Mouse (Mus musculus) spleen, adult 12 weeks (tissue): ENCODE results near the gene Tmem135.
"Not testable (repeated sequence)": the region's sequence is repeated elsewhere in the genome, so short reads cannot be mapped to it uniquely, and the experiment has no call there.

Experiments used
- DNase-seq: peaks from one replicate; pipeline ENCODE4 v3.0.0; 2022; ENCODE audit warnings: low spot score

Tmem135 gene

DNA sequence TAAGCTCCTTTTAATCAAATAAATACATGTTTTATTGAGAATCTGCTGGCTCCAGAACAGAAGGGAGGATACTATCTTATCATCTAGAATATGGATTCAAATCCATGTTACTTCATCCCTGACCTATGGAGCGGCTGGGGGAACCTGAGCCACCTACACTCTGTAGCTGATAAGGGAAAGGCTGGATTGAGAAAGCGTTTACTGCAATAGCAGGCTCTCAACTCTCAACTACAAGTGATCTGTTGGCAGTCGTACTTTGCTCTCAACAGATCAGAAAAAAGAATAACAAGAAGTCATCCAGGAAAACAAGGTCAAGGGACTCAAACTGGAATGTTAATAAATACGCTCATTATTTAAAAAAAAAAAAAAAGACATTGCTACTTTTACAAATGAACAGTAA lies 77.3 kb downstream of the Tmem135 start:
- no peak for DNase-seq

- DNase-seq = no peak
Measured at GRCm38 (mm10) chr7:89326202-89326601, 77.8 kb downstream of the Tmem135 start.

DNA sequence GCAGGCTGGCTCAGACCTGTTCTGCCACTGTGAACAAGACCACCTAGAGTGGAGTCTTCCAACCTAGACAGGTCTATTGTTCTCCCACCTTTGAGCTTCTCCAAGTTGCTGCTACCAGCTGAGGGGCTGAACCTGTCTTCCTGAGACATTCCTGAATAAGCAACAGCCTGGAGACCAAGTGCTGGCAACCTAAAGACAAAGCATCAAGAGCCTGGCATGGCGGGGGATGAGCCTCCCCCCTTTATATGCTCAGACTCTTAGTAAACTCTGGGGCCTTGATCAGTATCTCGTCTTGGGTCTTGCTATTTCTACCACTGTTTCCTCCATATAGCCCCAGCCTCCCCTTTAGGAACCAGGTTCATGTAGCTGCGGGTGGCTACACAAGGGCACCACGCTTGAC lies 81.3 kb downstream of the Tmem135 start:
- not testable (repeated sequence) for DNase-seq

DNA sequence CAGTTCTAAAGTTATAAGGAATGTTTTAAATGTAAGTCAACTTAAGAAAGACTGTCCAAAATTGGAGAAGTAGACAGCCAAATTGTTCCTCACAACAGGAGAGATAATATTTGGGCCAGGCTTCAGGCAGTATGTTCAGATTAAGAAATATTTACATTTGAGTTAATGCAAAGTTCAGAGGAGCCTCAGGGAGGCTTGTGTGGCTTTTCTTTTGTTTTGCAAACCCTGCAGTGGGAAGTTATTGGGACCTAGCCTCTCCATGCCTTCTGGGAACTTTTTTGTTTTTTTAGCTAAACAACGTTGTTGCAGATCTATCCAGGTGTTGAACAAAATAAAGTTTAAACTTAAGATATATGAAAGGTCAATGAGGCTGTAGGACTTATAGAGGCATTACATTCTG lies 84.7 kb downstream of the Tmem135 start:
- DNase-seq = no peak

- DNase-seq = not testable (repeated sequence)
Measured at GRCm38 (mm10) chr7:89317088-89317487, 86.9 kb downstream of the Tmem135 start.

GRCm38 (mm10) chr7:89316112-89316511 lies 87.9 kb downstream of the Tmem135 start:
- no peak for DNase-seq

GRCm38 (mm10) chr7:89311555-89311954 lies 92.5 kb downstream of the Tmem135 start:
- DNase-seq = no peak

- DNase-seq = no peak
Measured at GRCm38 (mm10) chr7:89308926-89309325, 95.1 kb downstream of the Tmem135 start.

GRCm38 (mm10) chr7:89308238-89308637 lies 95.8 kb downstream of the Tmem135 start:
- DNase-seq = peak; percentile 20

DNA sequence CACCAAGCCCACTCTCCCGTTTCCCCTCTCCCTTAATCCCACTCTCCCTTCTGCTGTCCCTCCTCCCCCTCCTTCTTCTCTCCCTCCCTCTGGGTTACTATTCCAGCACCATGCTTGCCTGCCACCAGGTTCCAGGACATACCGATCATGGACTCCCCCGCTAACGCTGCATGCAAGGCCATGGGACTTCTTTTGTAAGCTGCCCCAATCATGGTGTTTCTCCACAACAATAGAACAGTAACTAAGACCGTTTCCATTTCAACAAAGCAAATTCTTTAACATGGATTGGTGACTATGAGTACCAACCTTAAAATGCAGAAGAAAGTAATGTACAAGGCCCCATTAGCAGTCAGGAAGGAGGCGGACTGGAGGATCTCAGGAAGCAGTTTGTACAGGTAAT lies 97.2 kb downstream of the Tmem135 start:
- DNase-seq = no peak

- DNase-seq = no peak
Measured at GRCm38 (mm10) chr7:89304958-89305357, 99.1 kb downstream of the Tmem135 start.

- DNase-seq = no peak
Measured at GRCm38 (mm10) chr7:89303765-89304164, 100.3 kb downstream of the Tmem135 start.

- DNase-seq = no peak
Measured at GRCm38 (mm10) chr7:89298911-89299458, 105.0 kb downstream of the Tmem135 start.

- no peak for DNase-seq
Measured at GRCm38 (mm10) chr7:89296941-89297340, 107.1 kb downstream of the Tmem135 start.

- no peak for DNase-seq
Measured at GRCm38 (mm10) chr7:89282664-89283063, 121.4 kb downstream of the Tmem135 start.

DNA sequence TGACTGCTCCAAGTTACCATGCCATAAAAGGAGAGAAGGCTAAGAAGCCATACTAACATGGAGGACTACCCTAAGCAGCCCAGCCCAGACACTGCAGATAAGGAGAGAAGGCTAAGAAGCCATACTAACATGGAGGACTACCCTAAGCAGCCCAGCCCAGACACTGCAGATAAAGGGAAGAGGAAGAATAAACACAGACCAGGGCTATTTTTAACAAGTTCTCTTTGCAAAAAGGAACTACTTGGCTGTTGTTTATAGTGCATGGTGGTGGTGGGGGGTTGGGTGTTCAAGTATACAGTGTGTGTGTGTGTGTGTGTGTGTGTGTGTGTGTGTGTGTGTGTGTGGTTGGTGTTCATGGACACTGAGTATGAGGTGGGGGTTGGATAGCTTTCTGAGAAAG lies 133.6 kb downstream of the Tmem135 start:
- DNase-seq = not testable (repeated sequence)

DNA sequence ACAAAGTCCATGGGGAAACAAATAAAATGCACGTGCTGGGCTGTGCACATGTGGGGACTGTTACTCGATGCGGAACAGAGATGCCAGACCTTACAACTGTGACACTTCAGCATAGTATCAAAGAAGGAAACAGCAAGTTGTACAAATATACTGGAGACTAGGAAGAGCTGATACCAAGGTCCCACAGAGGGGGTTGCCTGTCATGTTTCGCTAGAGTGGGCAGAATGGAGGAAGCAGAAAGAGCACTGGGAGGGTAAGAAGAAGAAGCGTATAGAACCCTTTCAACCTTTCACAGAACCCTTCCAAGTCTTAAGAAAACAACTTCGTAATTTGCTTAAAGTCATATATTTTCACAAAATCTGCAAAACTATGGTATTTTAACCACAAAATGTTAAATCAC lies 134.2 kb downstream of the Tmem135 start:
- DNase-seq = no peak

DNA sequence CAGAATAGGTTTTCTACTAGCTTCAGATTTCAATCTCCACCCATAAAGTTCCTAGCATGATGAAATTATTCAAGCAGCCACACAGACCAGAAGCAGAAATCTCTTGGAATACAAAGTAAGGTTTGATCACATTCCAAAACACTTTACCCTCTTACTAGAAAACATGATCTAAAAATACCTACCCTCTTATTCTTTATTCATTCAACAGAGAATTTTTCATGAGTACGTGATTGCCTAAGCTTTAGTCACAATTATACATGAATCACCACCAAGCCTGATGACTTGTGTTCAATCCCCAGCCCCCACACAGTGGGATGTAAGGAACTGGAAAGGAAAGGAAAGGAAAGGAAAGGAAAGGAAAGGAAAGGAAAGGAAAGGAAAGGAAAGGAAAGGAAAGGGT lies 136.5 kb downstream of the Tmem135 start:
- DNase-seq = no peak

GRCm38 (mm10) chr7:89266017-89266760 lies 137.8 kb downstream of the Tmem135 start:
- no peak for DNase-seq

DNA sequence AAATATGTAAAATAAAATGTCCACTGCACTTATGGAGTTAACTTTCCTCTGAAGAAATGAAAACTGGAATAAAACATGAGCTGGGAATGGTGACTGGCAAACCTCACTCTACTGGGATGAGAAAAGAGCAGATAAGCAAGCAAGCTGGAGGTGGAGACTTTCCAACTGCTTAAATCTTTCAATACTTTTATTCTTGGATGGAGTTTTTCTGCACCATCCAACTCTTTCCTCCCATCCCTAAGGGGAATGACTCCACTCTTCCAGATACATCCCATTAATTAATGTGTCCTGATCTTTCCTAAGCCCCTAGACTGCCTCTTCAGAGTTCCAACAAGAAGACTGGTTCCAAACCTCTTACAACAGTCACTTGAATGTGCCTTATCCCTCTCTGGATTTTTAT lies 143.1 kb downstream of the Tmem135 start:
- DNase-seq = no peak

GRCm38 (mm10) chr7:89258832-89259231 lies 145.2 kb downstream of the Tmem135 start:
- DNase-seq = no peak

- no peak for DNase-seq
Measured at GRCm38 (mm10) chr7:89257871-89258502, 146.0 kb downstream of the Tmem135 start.

GRCm38 (mm10) chr7:89253772-89254171 lies 150.2 kb downstream of the Tmem135 start:
- no peak for DNase-seq
